Mouse (Mus musculus): ENCODE measurements at regions not wholly inside any gene's neighbourhood (a gene's known extent, or its start where the extent isn't known, plus 50 kb on each side); places are given as distances from the start of the nearest gene placed in this dataset.

DNA sequence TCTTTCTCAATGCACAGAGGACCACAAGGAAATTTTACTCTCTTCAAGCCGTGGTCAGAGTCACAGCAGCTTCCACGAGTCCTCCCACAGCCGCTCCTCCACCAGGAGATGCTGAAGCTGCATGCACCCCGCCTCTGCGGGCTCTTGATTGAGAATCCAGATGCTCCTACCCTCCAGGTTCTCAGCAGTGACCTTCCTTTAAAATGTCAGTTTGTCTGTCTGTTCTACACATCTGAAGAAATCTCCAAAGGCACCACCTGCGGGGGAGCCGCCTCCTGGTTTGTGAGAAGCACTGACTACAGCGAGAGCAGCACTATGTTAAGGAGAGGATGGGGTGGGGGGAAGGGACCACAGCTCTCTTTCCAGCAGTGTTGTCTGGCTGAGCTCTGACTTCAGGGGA, 303.8 kb downstream of the Hlx start:
- DNase-seq (ENCODE audit: low spot score): no peak
- Histone ChIP-seq H3K4me1 (ENCODE audit: control insufficient read depth, insufficient read depth, low read length) (no peaks in the 10 kb centered on the region), H3K4me2 (ENCODE audit: low read depth, low read length) (no peak overlapping the region), H3K4me3 (ENCODE audit: low read depth, low read length) (no peak overlapping the region), H3K9ac (replicated peaks; ENCODE audit: low read length) (no peak overlapping the region), H3K27me3 (ENCODE audit: control insufficient read depth, insufficient read depth, low read length) (no peaks in the 10 kb centered on the region), H3K36me3 (replicated peaks; ENCODE audit: control insufficient read depth, insufficient read depth, low read depth, low read length) (no peaks in the 10 kb centered on the region), H3K9me3 (replicated peaks; ENCODE audit: control insufficient read depth, low read length) (no peaks in the 10 kb centered on the region), H3K27ac (replicated peaks; ENCODE audit: low read depth, low read length) (no peak overlapping the region)
- ATAC-seq (replicated peaks; ENCODE audit: insufficient number of reproducible peaks, low FRiP score, low TSS enrichment, low read depth): no peak
- 43% methylated on average over 8 of the region's 8 CpGs for WGBS

DNA sequence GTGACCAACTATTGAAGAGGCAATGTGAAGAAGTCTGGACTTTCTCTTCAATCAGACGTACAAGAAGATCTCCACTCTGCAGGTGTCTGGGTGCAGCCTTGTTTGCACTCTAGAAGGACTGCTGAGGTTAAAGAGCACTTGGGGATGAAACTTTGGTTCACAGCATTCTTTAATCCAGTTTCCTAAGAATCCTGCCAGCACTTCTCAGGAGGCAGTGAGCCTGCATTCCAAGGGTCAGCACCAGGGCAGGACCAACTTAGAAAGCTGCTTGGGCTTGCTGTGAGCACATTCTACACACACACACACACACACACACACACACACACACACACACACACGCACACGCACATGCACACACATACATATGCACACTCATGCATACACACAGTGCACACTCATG, 304.4 kb downstream of the Hlx start:
- Histone ChIP-seq H3K27me3 (ENCODE audit: control insufficient read depth, insufficient read depth, low read length) (no peaks in the 10 kb centered on the region), H3K36me3 (replicated peaks; ENCODE audit: control insufficient read depth, insufficient read depth, low read depth, low read length) (no peaks in the 10 kb centered on the region), H3K4me1 (ENCODE audit: control insufficient read depth, insufficient read depth, low read length) (no peaks in the 10 kb centered on the region), H3K4me2 (ENCODE audit: low read depth, low read length) (no peak overlapping the region), H3K27ac (replicated peaks; ENCODE audit: low read depth, low read length) (no peak overlapping the region), H3K9me3 (replicated peaks; ENCODE audit: control insufficient read depth, low read length) (no peaks in the 10 kb centered on the region), H3K9ac (replicated peaks; ENCODE audit: low read length) (no peak overlapping the region), H3K4me3 (ENCODE audit: low read depth, low read length) (no peak overlapping the region)
- 60% methylated on average over 3 of the region's 3 CpGs for WGBS
- no peak for DNase-seq (ENCODE audit: low spot score)
- ATAC-seq (replicated peaks; ENCODE audit: insufficient number of reproducible peaks, low FRiP score, low TSS enrichment, low read depth): no peak

- ATAC-seq (replicated peaks; ENCODE audit: insufficient number of reproducible peaks, low FRiP score, low TSS enrichment, low read depth) (no peak), DNase-seq (ENCODE audit: low spot score) (no peak)
- H3K4me2 ChIP-seq (ENCODE audit: low read depth, low read length): no peak overlapping the region
- H3K9me3 ChIP-seq (replicated peaks; ENCODE audit: control insufficient read depth, low read length): no peaks in the 10 kb centered on the region
- H3K4me1 ChIP-seq (ENCODE audit: control insufficient read depth, insufficient read depth, low read length): no peaks in the 10 kb centered on the region
- H3K4me3 ChIP-seq (ENCODE audit: low read depth, low read length): no peak overlapping the region
- H3K27ac ChIP-seq (replicated peaks; ENCODE audit: low read depth, low read length): no peak overlapping the region
- WGBS: 93% methylated on average over 1 of the region's 1 CpGs
- H3K36me3 ChIP-seq (replicated peaks; ENCODE audit: control insufficient read depth, insufficient read depth, low read depth, low read length): no peaks in the 10 kb centered on the region
- H3K27me3 ChIP-seq (ENCODE audit: control insufficient read depth, insufficient read depth, low read length): no peaks in the 10 kb centered on the region
- H3K9ac ChIP-seq (replicated peaks; ENCODE audit: low read length): no peak overlapping the region
These were observed 306.7 kb downstream of the Hlx start for GRCm38 (mm10) chr1:184425694-184426093.

- Histone ChIP-seq H3K27ac (replicated peaks; ENCODE audit: low read depth, low read length) (no peak overlapping the region), H3K36me3 (replicated peaks; ENCODE audit: control insufficient read depth, insufficient read depth, low read depth, low read length) (no peaks in the 10 kb centered on the region), H3K4me2 (ENCODE audit: low read depth, low read length) (no peak overlapping the region), H3K4me1 (ENCODE audit: control insufficient read depth, insufficient read depth, low read length) (no peaks in the 10 kb centered on the region), H3K9me3 (replicated peaks; ENCODE audit: control insufficient read depth, low read length) (no peaks in the 10 kb centered on the region), H3K27me3 (ENCODE audit: control insufficient read depth, insufficient read depth, low read length) (no peaks in the 10 kb centered on the region), H3K4me3 (ENCODE audit: low read depth, low read length) (no peak overlapping the region), H3K9ac (replicated peaks; ENCODE audit: low read length) (no peak overlapping the region)
- ATAC-seq (replicated peaks; ENCODE audit: insufficient number of reproducible peaks, low FRiP score, low TSS enrichment, low read depth) (no peak), DNase-seq (ENCODE audit: low spot score) (no peak)
- 78% methylated on average over 2 of the region's 2 CpGs for WGBS
These were observed 308.4 kb downstream of the Hlx start for GRCm38 (mm10) chr1:184424035-184424434.

DNA sequence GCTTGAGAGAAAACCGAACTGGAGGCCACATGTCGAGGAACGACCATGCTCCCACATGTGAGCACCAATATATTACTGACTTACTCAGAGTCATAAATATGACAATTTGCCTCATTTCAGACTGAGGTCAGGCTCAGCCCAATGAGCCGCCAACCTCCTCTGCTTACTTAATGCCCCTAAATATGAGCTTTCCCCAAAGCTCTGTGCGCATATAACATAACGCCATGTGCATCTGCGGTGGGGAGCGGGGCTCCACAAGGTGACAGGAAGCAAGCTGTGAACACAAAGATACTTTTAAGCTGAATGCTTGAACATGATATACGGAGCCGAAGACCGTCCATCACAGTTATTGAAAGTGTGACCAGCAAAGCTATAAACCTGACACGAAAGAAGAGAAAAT, 319.8 kb downstream of the Hlx start:
- DNase-seq (ENCODE audit: low spot score) (no peak), ATAC-seq (replicated peaks; ENCODE audit: insufficient number of reproducible peaks, low FRiP score, low TSS enrichment, low read depth) (no peak)
- no peaks in the 10 kb centered on the region for H3K9me3 ChIP-seq (replicated peaks; ENCODE audit: control insufficient read depth, low read length)

DNA sequence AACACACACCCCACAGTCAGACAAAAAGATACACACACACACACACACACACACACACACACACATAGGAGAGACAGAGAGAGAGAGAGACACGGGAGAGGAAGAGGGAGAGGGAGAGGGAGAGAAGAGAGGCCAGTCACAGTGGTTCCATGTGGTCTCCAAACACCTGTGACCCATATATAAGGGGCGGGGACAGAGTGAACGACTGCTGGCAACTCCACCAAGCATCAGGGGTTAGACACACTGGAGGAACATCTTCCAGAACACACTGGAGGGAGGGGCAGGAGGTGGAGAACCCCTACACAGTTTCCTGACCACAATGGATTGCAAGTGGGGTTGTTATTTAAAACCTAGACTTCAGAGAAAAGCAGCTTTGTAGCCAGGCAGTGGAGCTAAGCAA, 321.4 kb downstream of the Hlx start:
- no peaks in the 10 kb centered on the region for H3K9me3 ChIP-seq (replicated peaks; ENCODE audit: control insufficient read depth, low read length)
- H3K36me3 ChIP-seq (replicated peaks; ENCODE audit: control insufficient read depth, insufficient read depth, low read depth, low read length): no peaks in the 10 kb centered on the region
- no peak overlapping the region for H3K9ac ChIP-seq (replicated peaks; ENCODE audit: low read length)
- no peak overlapping the region for H3K4me3 ChIP-seq (ENCODE audit: low read depth, low read length)
- no peak for ATAC-seq (replicated peaks; ENCODE audit: insufficient number of reproducible peaks, low FRiP score, low TSS enrichment, low read depth)
- 61% methylated on average over 3 of the region's 3 CpGs for WGBS
- no peak overlapping the region for H3K4me2 ChIP-seq (ENCODE audit: low read depth, low read length)
- H3K27ac ChIP-seq (replicated peaks; ENCODE audit: low read depth, low read length): no peak overlapping the region
- DNase-seq (ENCODE audit: low spot score): no peak
- H3K4me1 ChIP-seq (ENCODE audit: control insufficient read depth, insufficient read depth, low read length): no peaks in the 10 kb centered on the region
- H3K27me3 ChIP-seq (ENCODE audit: control insufficient read depth, insufficient read depth, low read length): no peaks in the 10 kb centered on the region

More for the DNA sequence above, 319.8 kb downstream of the Hlx start:
- Histone ChIP-seq H3K9ac (replicated peaks; ENCODE audit: low read length) (no peak overlapping the region), H3K27me3 (ENCODE audit: control insufficient read depth, insufficient read depth, low read length) (no peaks in the 10 kb centered on the region), H3K4me3 (ENCODE audit: low read depth, low read length) (no peak overlapping the region), H3K36me3 (replicated peaks; ENCODE audit: control insufficient read depth, insufficient read depth, low read depth, low read length) (no peaks in the 10 kb centered on the region), H3K27ac (replicated peaks; ENCODE audit: low read depth, low read length) (no peak overlapping the region), H3K4me2 (ENCODE audit: low read depth, low read length) (no peak overlapping the region), H3K4me1 (ENCODE audit: control insufficient read depth, insufficient read depth, low read length) (no peaks in the 10 kb centered on the region)
- 86% methylated on average over 12 of the region's 12 CpGs for WGBS

GRCm38 (mm10) chr1:184409986-184410385, 322.4 kb downstream of the Hlx start:
- 85% methylated on average over 7 of the region's 7 CpGs for WGBS

DNA sequence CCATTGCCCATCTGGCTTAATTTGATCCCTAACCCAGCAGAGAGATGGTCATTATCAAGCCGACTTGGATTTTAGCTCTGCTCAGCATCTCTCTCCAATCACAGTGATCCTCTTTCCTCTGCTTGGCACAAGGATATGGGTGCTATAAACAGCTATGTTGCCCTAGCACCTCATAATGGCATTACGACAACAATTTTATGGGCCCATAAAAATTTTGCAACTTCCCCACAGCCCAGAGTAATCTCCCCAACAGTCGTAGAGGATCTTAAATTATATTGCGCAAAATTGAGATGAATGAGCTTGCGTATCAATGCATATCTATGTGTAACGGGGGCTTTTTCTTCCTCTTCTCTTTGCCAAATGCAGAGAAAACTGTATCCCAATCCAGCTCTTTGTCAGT, 329.4 kb downstream of the Hlx start:
- H3K4me3 ChIP-seq (ENCODE audit: low read depth, low read length): no peak overlapping the region
- H3K4me2 ChIP-seq (ENCODE audit: low read depth, low read length): no peak overlapping the region
- no peak overlapping the region for H3K27ac ChIP-seq (replicated peaks; ENCODE audit: low read depth, low read length)
- no peaks in the 10 kb centered on the region for H3K27me3 ChIP-seq (ENCODE audit: control insufficient read depth, insufficient read depth, low read length)
- H3K9ac ChIP-seq (replicated peaks; ENCODE audit: low read length): no peak overlapping the region
- DNase-seq (ENCODE audit: low spot score) (no peak), ATAC-seq (replicated peaks; ENCODE audit: insufficient number of reproducible peaks, low FRiP score, low TSS enrichment, low read depth) (no peak)
- no peaks in the 10 kb centered on the region for H3K4me1 ChIP-seq (ENCODE audit: control insufficient read depth, insufficient read depth, low read length)
- H3K9me3 ChIP-seq (replicated peaks; ENCODE audit: control insufficient read depth, low read length): no peaks in the 10 kb centered on the region
- H3K36me3 ChIP-seq (replicated peaks; ENCODE audit: control insufficient read depth, insufficient read depth, low read depth, low read length): no peaks in the 10 kb centered on the region
- 88% methylated on average over 6 of the region's 6 CpGs for WGBS

More at GRCm38 (mm10) chr1:184409986-184410385, 322.4 kb downstream of the Hlx start:
- ATAC-seq (replicated peaks; ENCODE audit: insufficient number of reproducible peaks, low FRiP score, low TSS enrichment, low read depth): no peak
- Histone ChIP-seq H3K4me3 (ENCODE audit: low read depth, low read length) (no peak overlapping the region), H3K27me3 (ENCODE audit: control insufficient read depth, insufficient read depth, low read length) (no peaks in the 10 kb centered on the region), H3K4me1 (ENCODE audit: control insufficient read depth, insufficient read depth, low read length) (no peaks in the 10 kb centered on the region), H3K36me3 (replicated peaks; ENCODE audit: control insufficient read depth, insufficient read depth, low read depth, low read length) (no peaks in the 10 kb centered on the region), H3K9me3 (replicated peaks; ENCODE audit: control insufficient read depth, low read length) (no peaks in the 10 kb centered on the region), H3K9ac (replicated peaks; ENCODE audit: low read length) (no peak overlapping the region), H3K4me2 (ENCODE audit: low read depth, low read length) (no peak overlapping the region), H3K27ac (replicated peaks; ENCODE audit: low read depth, low read length) (no peak overlapping the region)
- DNase-seq (ENCODE audit: low spot score): no peak
